Mouse (Mus musculus): Measurements from ENCODE around the gene Mylpf. TPM values are rescaled to one million over a fixed set of nuclear protein-coding genes. Genes with fewer than 3 reads are reported as not detected.

Gene Mylpf
- polyA plus RNA-seq, 1 experiment from 2014 or later: 17.0 TPM

DNA sequence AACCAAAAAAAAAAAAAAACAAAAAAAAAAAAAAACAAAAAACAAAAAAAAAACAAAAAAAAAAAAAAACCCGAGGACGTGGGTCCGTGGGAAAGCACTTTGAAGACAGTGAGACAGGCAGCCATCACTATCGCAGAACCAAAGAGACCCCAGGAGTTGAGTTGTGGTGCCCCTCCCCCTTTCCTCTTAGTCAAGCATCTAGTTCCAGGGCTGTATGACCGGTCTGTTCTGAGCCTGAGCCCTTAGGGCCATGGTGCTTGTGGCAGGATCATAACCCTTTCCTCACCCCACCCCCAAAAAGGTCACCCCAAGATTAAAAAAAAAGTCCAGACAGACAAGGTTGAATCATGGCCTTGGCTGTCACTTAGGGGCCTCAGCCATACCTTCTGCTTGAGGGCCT, 7.6 kb downstream of the Mylpf start:
- Histone ChIP-seq H3K4me2 (no peak overlapping the region), H3K36me3 (no peaks in the 10 kb centered on the region), H3K27me3 (replicated peaks) (0 out of 2 replicates have a peak, but pooled peaks cover 6% of the 10 kb centered on the region), H3K4me1 (peaks cover 54% of the 10 kb centered on the region), H3K9ac (no peak overlapping the region), H3K27ac (replicated peaks) (peak overlapping the region; percentile 84; the same call in 1 of the 2 replicates), H3K4me3 (no peak overlapping the region), H3K9me3 (no peaks in the 10 kb centered on the region)
- no peak for ATAC-seq (ENCODE audit: extremely low read depth, insufficient number of reproducible peaks, low FRiP score, low TSS enrichment)
- WGBS: 81% methylated on average over 5 of the region's 5 CpGs

DNA sequence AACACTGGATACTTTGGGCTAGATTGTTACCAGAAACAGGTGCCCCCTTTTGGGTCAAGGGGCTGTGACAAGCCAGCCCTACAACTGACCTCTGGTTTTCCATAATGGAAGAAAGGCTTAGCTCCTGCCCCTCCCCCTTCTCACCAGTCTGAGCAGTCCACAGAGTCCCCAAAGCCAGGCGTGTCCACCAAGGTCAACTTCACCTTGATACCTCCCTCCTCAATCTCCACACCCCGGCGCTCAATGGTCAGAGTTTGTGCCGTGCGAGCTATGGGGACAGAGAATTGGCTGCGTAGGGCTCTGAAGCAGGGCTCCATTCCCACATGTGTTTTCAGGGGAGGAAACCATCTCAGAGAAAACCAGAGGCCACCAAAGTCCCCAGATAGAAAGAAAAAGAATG, 8.8 kb downstream of the Mylpf start:
- Histone ChIP-seq H3K27ac (replicated peaks) (peak overlapping the region; percentile 84), H3K36me3 (no peaks in the 10 kb centered on the region), H3K4me1 (peaks cover 49% of the 10 kb centered on the region), H3K4me2 (peak overlapping the region; percentile 49), H3K4me3 (no peak overlapping the region), H3K9me3 (no peaks in the 10 kb centered on the region), H3K9ac (peak overlapping the region; percentile 57), H3K27me3 (replicated peaks) (0 out of 2 replicates have a peak, but pooled peaks cover 6% of the 10 kb centered on the region)
- whole genome bisulfite sequencing: 55% methylated on average over 6 of the region's 6 CpGs
- ATAC-seq (ENCODE audit: extremely low read depth, insufficient number of reproducible peaks, low FRiP score, low TSS enrichment): no peak

DNA sequence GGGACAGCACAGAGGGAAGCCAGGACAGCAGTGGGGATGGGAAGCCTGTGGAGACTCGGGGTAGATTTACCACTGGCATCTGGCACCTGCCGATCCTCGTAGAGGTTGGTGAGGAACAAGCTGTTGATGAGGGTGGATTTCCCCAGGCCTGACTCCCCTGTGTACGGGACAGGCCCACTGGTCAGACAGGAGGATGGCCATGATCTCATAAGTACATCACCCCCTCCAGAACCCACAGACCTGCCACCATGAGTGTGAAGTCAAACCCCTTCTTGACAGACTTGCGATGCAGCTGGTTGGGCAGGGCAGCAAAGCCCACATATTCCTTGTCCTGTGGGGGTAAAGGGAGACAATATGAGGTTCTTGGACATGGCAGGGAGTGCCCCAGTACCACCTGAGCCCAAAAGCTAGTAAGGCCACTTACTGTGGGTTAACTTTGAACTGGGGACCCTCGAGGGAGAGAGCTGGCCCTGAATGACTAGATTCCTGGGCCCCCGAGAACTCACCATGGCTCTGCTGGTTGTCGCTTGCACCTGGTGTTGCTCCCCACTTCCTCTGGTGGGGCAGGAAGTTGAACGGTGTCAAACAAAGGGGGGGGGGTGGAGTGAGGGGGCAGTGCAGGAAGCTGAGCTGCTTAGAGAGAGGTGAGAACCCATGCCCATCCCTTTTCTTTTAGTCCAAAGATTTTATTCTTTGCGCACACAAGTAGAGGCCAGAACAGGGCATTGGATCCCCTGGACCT, 9.4 kb downstream of the Mylpf start:
- Histone ChIP-seq H3K4me1 (peaks cover 49% of the 10 kb centered on the region), H3K27ac (replicated peaks) (peak overlapping the region; percentile 84), H3K27me3 (replicated peaks) (0 out of 2 replicates have a peak, but pooled peaks cover 6% of the 10 kb centered on the region), H3K4me2 (peak overlapping the region; percentile 49), H3K4me3 (no peak overlapping the region), H3K9ac (peak overlapping the region; percentile 57), H3K36me3 (no peaks in the 10 kb centered on the region), H3K9me3 (no peaks in the 10 kb centered on the region)
- 57% methylated on average over 10 of the region's 10 CpGs for WGBS
- ATAC-seq (ENCODE audit: extremely low read depth, insufficient number of reproducible peaks, low FRiP score, low TSS enrichment): no peak

DNA sequence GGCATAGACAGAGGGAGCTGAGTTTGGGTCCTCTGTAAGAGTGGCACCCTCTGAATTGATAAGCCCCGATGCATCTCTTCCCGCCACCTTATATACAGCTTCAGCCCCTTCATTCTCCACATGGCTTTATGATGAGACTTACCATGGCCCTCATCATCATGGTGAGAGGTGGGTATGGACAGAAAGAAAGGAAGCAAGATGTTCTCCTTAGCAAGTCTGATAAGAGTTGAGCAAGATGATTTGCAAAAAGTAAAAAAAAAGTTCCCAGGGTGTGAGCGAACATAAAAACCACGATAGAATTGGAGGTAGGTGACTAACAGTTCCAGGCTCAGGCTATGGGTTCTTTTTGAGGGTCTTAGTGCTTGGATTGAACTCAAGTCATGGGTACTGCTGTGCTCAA, 10.0 kb downstream of the Mylpf start:
- no peak overlapping the region for H3K4me3 ChIP-seq
- H3K27ac ChIP-seq (replicated peaks): peak overlapping the region; percentile 84; the same call in 1 of the 2 replicates
- no peak for ATAC-seq (ENCODE audit: extremely low read depth, insufficient number of reproducible peaks, low FRiP score, low TSS enrichment)
- no peaks in the 10 kb centered on the region for H3K36me3 ChIP-seq
- H3K4me1 ChIP-seq: peaks cover 47% of the 10 kb centered on the region
- no peak overlapping the region for H3K9ac ChIP-seq
- no peaks in the 10 kb centered on the region for H3K9me3 ChIP-seq
- H3K4me2 ChIP-seq: no peak overlapping the region
- 0 out of 2 replicates have a peak, but pooled peaks cover 6% of the 10 kb centered on the region for H3K27me3 ChIP-seq (replicated peaks)
- WGBS: 83% methylated on average over 4 of the region's 4 CpGs

DNA sequence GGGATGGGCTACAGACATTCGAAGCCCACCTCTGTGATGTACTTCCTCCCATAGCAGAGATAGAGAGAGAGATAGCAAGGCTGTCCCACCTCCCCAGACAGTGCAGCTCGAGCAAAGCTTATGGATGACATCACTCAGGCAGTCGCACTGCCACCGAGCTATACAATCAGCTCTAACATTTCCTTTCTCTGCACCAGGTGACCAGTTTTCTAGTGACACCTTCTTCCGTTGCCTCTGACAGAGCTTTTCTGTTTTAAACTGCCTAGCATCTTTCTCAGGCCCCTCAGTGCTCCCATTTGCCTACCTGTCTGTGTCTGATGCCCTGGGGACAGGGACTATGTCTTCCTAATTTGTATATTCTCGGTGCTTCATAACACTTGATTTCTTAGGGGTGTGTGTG, 11.8 kb downstream of the Mylpf start:
- Histone ChIP-seq H3K4me3 (no peak overlapping the region), H3K9me3 (no peaks in the 10 kb centered on the region), H3K4me2 (no peak overlapping the region), H3K9ac (no peak overlapping the region), H3K4me1 (peaks cover 32% of the 10 kb centered on the region), H3K27ac (replicated peaks) (no peak overlapping the region), H3K36me3 (no peaks in the 10 kb centered on the region), H3K27me3 (replicated peaks) (no peaks in the 10 kb centered on the region)
- WGBS: 60% methylated on average over 6 of the region's 6 CpGs
- no peak for ATAC-seq (ENCODE audit: extremely low read depth, insufficient number of reproducible peaks, low FRiP score, low TSS enrichment)

DNA sequence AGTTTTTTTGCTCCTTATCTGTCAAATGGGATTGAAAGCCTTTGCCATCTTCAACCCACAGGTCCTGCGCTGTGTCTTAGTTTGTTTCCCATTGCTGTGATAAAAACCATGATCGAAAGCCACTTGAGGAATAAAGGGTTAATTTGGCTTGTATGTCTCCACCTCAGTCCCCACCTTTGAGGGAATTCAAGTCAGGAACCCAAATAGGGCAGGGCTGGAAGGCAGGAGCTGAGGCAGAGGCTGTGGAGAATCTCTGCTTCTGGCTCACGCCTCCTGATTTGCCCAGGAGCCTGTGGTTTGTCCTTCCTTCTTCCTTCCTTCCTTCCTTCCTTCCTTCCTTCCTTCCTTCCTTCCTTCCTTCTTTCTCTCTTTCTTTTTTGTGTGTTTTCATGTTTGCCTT, 14.4 kb downstream of the Mylpf start:
- no peak overlapping the region for H3K4me2 ChIP-seq
- 93% methylated on average over 3 of the region's 3 CpGs for WGBS
- H3K27ac ChIP-seq (replicated peaks): no peak overlapping the region
- no peak overlapping the region for H3K4me3 ChIP-seq
- H3K9ac ChIP-seq: no peak overlapping the region
- no peak for ATAC-seq (ENCODE audit: extremely low read depth, insufficient number of reproducible peaks, low FRiP score, low TSS enrichment)
- no peaks in the 10 kb centered on the region for H3K9me3 ChIP-seq
- H3K36me3 ChIP-seq: no peaks in the 10 kb centered on the region
- H3K4me1 ChIP-seq: peaks cover 26% of the 10 kb centered on the region
- no peaks in the 10 kb centered on the region for H3K27me3 ChIP-seq (replicated peaks)

DNA sequence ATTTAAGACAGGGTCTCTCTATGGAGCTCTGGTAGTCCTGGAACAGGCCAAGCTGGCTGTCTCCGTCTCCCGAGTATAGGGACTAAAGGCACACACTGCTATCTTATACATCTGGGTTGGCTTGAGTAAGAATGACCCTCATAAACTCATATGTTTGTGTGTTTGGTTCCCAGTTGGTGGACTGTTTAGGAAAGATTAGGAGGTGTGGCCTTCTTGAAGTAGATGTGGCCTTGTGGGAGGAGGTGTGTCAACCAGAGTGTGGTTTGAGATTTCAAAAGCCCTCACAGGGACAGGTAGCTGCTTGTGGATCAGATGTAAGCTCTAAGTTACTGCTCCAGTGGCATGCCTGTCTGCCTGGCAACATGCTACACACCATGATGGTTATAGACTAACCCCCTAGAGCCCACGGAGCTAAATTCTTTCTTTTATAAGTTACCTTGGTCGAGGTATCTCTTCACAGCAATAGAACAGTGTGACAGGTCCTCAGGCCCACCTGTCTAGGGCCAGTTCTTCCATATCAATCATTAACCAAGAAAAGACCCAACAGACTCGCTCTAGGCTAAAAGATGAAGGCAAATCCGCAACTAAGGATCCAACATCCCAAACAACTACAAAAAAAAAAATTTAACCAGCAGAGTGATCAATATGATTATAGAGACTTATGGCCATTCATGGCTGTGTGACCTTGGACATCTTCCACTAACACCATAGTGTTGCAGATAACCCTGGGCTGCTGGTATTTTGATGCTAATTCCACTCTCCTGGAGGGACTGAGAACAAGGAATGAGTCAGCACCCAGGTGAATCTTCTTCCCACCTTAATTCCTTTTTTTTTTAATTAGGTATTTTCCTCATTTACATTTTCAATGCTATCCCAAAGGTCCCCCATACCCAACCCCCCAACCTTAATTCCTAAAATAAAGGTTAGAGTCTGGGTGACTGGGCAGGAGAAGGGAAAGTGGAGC, 15.1 kb downstream of the Mylpf start:
- Histone ChIP-seq H3K4me3 (no peak overlapping the region), H3K27ac (replicated peaks) (no peak overlapping the region), H3K36me3 (no peaks in the 10 kb centered on the region), H3K9ac (no peak overlapping the region), H3K27me3 (replicated peaks) (no peaks in the 10 kb centered on the region), H3K4me2 (no peak overlapping the region), H3K9me3 (no peaks in the 10 kb centered on the region), H3K4me1 (peaks cover 19% of the 10 kb centered on the region; the same call in 1 of the 2 replicates)
- WGBS: 76% methylated on average over 6 of the region's 6 CpGs
- ATAC-seq (ENCODE audit: extremely low read depth, insufficient number of reproducible peaks, low FRiP score, low TSS enrichment): no peak

DNA sequence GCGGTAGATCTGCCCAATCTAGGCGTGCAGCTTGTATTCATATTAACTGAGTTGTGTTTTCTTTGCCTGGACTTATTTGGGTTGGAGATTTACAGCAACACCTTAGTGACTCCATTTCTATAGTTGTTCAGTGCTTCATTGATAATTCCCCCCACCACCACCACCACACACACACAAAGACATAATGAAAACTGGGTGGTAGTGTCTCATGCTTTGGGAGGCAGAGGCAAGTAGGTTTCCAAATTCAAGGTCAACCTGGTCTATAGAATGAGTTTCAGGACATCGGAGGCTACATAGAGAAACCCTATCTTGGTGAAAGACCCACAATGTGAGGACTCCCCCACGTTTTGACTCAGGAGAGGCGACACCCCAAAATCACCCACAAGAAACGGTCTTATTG, 15.9 kb downstream of the Mylpf start:
- Histone ChIP-seq H3K4me1 (peaks cover 21% of the 10 kb centered on the region), H3K36me3 (peaks cover 5% of the 10 kb centered on the region; the same call in 1 of the 2 replicates), H3K4me2 (no peak overlapping the region), H3K27ac (replicated peaks) (no peak overlapping the region), H3K27me3 (replicated peaks) (no peaks in the 10 kb centered on the region), H3K9ac (no peak overlapping the region), H3K4me3 (no peak overlapping the region), H3K9me3 (no peaks in the 10 kb centered on the region)
- ATAC-seq (ENCODE audit: extremely low read depth, insufficient number of reproducible peaks, low FRiP score, low TSS enrichment): no peak
- 84% methylated on average over 6 of the region's 6 CpGs for WGBS

DNA sequence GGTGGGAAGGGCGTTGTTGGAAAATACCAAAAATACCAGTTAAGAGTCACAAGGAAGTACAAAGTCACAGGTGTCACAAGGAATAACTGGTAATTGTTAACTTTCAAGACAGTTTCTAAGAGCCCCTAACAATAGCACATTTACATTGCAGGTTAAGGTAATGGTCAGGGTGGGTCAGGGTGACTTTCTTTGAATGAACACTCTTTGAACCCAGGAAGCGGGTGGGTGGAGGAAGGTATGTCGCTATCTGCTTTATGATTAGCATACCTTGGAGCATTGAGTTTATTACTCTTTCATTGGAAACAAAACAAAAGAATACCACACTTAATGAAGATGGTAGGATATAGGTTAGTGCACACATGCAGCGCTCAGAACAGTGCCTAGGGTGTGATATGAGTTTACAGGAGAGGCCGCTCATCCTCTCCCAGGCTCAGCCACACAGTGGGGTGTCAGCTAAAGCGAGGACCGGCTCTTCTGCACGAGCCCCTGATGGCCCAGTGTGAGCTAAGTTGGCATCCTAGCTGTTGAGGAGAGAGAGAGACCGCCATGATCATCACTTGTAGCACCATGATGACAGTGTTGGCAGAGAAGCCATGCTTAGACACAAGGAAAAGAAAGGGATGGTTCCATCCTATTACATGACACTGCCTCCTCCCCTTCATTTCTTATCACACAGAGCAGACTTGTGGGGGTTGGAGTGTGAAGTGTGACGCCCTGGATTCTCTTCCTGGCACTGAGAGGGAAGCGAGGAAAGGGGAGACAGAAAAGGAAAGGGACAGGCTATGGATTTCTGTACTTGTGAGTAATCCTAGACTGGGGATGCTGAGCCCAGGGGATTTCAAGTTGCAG, 16.7 kb downstream of the Mylpf start:
- H3K9ac ChIP-seq: no peak overlapping the region
- H3K36me3 ChIP-seq: peaks cover 12% of the 10 kb centered on the region; the same call in 1 of the 2 replicates
- no peak overlapping the region for H3K4me3 ChIP-seq
- 63% methylated on average over 11 of the region's 11 CpGs for WGBS
- H3K4me1 ChIP-seq: peaks cover 28% of the 10 kb centered on the region
- H3K27me3 ChIP-seq (replicated peaks): no peaks in the 10 kb centered on the region
- ATAC-seq (ENCODE audit: extremely low read depth, insufficient number of reproducible peaks, low FRiP score, low TSS enrichment): no peak
- peak overlapping the region; percentile 9; the same call in 1 of the 2 replicates for H3K4me2 ChIP-seq
- H3K9me3 ChIP-seq: no peaks in the 10 kb centered on the region
- no peak overlapping the region for H3K27ac ChIP-seq (replicated peaks)

DNA sequence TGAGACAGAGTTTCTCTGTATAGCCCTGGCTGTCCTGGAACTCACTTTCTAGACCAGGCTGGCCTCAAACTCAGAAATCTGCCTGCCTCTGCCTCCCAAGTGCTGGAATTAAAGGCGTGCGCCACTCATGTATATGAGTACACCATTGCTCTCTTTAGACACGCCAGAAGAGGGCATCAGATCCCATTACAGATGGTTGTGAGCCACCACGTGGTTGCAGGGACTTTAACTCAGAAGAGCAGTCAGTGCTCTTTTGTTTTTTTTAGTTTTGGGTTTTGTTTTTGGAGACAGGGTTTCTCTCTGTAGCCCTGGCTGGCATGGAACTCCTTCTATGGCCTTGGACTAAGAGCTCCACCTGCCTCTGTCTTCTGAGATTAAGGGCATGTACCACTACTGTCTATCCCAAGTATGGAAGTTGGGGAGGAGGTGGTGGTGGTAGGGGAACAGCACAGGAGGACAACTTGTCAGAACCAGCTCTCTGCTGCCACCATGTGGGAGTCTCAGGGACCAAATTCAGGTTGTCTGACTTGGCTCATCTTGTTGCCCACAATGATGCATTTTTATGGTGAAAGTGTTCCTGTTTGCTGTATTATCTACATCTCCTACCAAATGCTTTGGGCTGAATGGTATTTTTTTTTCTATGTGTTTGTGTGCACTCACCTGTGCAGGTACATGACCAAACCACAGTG, 20.1 kb downstream of the Mylpf start:
- Histone ChIP-seq H3K4me2 (no peak overlapping the region), H3K9me3 (no peaks in the 10 kb centered on the region), H3K36me3 (peaks cover 23% of the 10 kb centered on the region), H3K4me1 (peaks cover 45% of the 10 kb centered on the region), H3K27ac (replicated peaks) (no peak overlapping the region), H3K27me3 (replicated peaks) (no peaks in the 10 kb centered on the region), H3K9ac (no peak overlapping the region), H3K4me3 (no peak overlapping the region)
- 61% methylated on average over 4 of the region's 4 CpGs for WGBS
- ATAC-seq (ENCODE audit: extremely low read depth, insufficient number of reproducible peaks, low FRiP score, low TSS enrichment): no peak

Measured in heart, embryonic 13.5 days (tissue).